ENCODE assay signal across 8 mouse cellular contexts in the genomic region with DNA sequence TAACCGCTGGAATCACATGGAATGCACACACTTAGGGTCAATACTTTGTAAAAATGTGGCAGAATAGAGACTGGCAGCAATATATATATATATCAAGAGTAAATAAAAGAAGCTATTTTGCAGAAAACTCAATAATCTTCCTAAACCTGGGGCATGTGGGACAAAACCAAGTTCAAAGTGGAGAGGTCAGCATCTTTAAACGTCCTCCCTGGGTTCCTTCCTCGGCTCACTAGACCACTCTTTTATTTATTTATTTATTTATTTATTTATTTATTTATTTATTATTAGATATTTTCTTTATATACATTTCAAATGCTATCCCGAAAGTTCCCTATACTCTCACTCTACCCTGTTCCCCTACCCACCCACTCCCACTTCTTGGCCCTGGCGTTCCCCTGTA.
DNase-seq lines count a peak whose midpoint lies in the region; ATAC-seq and TF ChIP-seq lines count a peak whose summit lies in the region.
"Not testable (repeated sequence)": the region's sequence is repeated elsewhere in the genome, so short reads cannot be mapped to it uniquely, and the experiment has no call there.

No protein-coding gene starts in this region.

- not testable (repeated sequence) for H3K4me3 ChIP-seq in embryonic facial prominence, embryonic 10.5 days; embryonic facial prominence, embryonic 14.5 days (ENCODE audit: low read depth, low read length); heart, embryonic 13.5 days; heart, postnatal 0 days (ENCODE audit: low read depth, low read length); kidney, embryonic 15.5 days (replicated peaks); limb, embryonic 11.5 days (ENCODE audit: low read depth, low read length); midbrain, embryonic 10.5 days; stomach, embryonic 16.5 days (replicated peaks; ENCODE audit: low read length)

- not testable (repeated sequence) for ATAC-seq in embryonic facial prominence, embryonic 14.5 days (ENCODE audit: low read depth); heart, embryonic 13.5 days (ENCODE audit: extremely low read depth, insufficient number of reproducible peaks, low FRiP score, low TSS enrichment); heart, postnatal 0 days (ENCODE audit: insufficient read depth, low read depth); stomach, embryonic 16.5 days (ENCODE audit: insufficient read depth, low FRiP score)
- ATAC-seq in kidney, embryonic 15.5 days (replicated peaks; ENCODE audit: low FRiP score): peak; percentile 54
- ATAC-seq in limb, embryonic 11.5 days (ENCODE audit: insufficient number of reproducible peaks, low FRiP score, low TSS enrichment, low read depth): peak; percentile 21; the same call in 1 of the 2 replicates

- H3K36me3 ChIP-seq in embryonic facial prominence, embryonic 10.5 days (replicated peaks); embryonic facial prominence, embryonic 14.5 days (ENCODE audit: control insufficient read depth, insufficient read depth, low read length); heart, embryonic 13.5 days; heart, postnatal 0 days (replicated peaks; ENCODE audit: control insufficient read depth, insufficient read depth, low read length); kidney, embryonic 15.5 days; limb, embryonic 11.5 days (ENCODE audit: control insufficient read depth, insufficient read depth, low read length); midbrain, embryonic 10.5 days; stomach, embryonic 16.5 days (ENCODE audit: control insufficient read depth, insufficient read depth, low read length): not testable (repeated sequence)

- TF ChIP-seq CTCF in heart, postnatal 0 days (IDR thresholded peaks at IDR 0.05; ENCODE audit: low read depth): not testable (repeated sequence)

- 82% methylated on average over 5 of the region's 5 CpGs for WGBS in embryonic facial prominence, embryonic 10.5 days
- WGBS in embryonic facial prominence, embryonic 14.5 days: 72% methylated on average over 5 of the region's 5 CpGs
- 72% methylated on average over 5 of the region's 5 CpGs for WGBS in heart, embryonic 13.5 days
- WGBS in heart, postnatal 0 days: 72% methylated on average over 5 of the region's 5 CpGs
- 66% methylated on average over 5 of the region's 5 CpGs for WGBS in kidney, embryonic 15.5 days
- 73% methylated on average over 5 of the region's 5 CpGs for WGBS in limb, embryonic 11.5 days
- 81% methylated on average over 5 of the region's 5 CpGs for WGBS in midbrain, embryonic 10.5 days
- 69% methylated on average over 5 of the region's 5 CpGs for WGBS in stomach, embryonic 16.5 days

- DNase-seq in embryonic facial prominence, embryonic 10.5 days (ENCODE audit: low spot score); embryonic facial prominence, embryonic 14.5 days (ENCODE audit: low spot score); heart, postnatal 0 days (ENCODE audit: low spot score); limb, embryonic 11.5 days (ENCODE audit: low spot score); midbrain, embryonic 10.5 days (ENCODE audit: low spot score): not testable (repeated sequence)

- not testable (repeated sequence) for TF ChIP-seq EP300 in heart, postnatal 0 days (IDR thresholded peaks at IDR 0.05; ENCODE audit: low read depth)

- 0 out of 2 replicates have a peak overlapping the region, but pooled peaks have one; percentile 57 for H3K27ac ChIP-seq in embryonic facial prominence, embryonic 10.5 days (replicated peaks)
- 0 out of 2 replicates have a peak overlapping the region, but pooled peaks have one; percentile 35 for H3K27ac ChIP-seq in embryonic facial prominence, embryonic 14.5 days (replicated peaks; ENCODE audit: low read depth, low read length)
- 0 out of 2 replicates have a peak overlapping the region, but pooled peaks have one; percentile 24 for H3K27ac ChIP-seq in heart, embryonic 13.5 days (replicated peaks)
- H3K27ac ChIP-seq in heart, postnatal 0 days (ENCODE audit: low read depth): peak overlapping the region; percentile 53; the same call in 1 of the 2 replicates
- peak overlapping the region; percentile 49 for H3K27ac ChIP-seq in kidney, embryonic 15.5 days
- not testable (repeated sequence) for H3K27ac ChIP-seq in limb, embryonic 11.5 days (replicated peaks; ENCODE audit: low read depth, low read length)
- H3K27ac ChIP-seq in midbrain, embryonic 10.5 days (replicated peaks): peak overlapping the region; percentile 76
- peak overlapping the region; percentile 51; the same call in 1 of the 2 replicates for H3K27ac ChIP-seq in stomach, embryonic 16.5 days (ENCODE audit: low read length)

- not testable (repeated sequence) for H3K9ac ChIP-seq in embryonic facial prominence, embryonic 14.5 days (ENCODE audit: low read depth, low read length); heart, embryonic 13.5 days; heart, postnatal 0 days (replicated peaks; ENCODE audit: low read depth, low read length); kidney, embryonic 15.5 days; limb, embryonic 11.5 days (ENCODE audit: low read length); stomach, embryonic 16.5 days (ENCODE audit: low read length)

- H3K27me3 ChIP-seq in embryonic facial prominence, embryonic 10.5 days (replicated peaks; ENCODE audit: low read depth, poor library complexity, severe bottlenecking); embryonic facial prominence, embryonic 14.5 days (replicated peaks; ENCODE audit: control insufficient read depth, insufficient read depth, low read length); heart, embryonic 13.5 days (replicated peaks); heart, postnatal 0 days (ENCODE audit: control insufficient read depth, insufficient read depth, low read length); kidney, embryonic 15.5 days; limb, embryonic 11.5 days (ENCODE audit: control insufficient read depth, insufficient read depth, low read length); midbrain, embryonic 10.5 days (ENCODE audit: low read depth, poor library complexity, severe bottlenecking); stomach, embryonic 16.5 days (ENCODE audit: control insufficient read depth, insufficient read depth, low read length): not testable (repeated sequence)

- H3K4me2 ChIP-seq in embryonic facial prominence, embryonic 14.5 days (ENCODE audit: low read depth, low read length): peak overlapping the region; percentile 2; the same call in 1 of the 2 replicates
- not testable (repeated sequence) for H3K4me2 ChIP-seq in heart, embryonic 13.5 days; heart, postnatal 0 days (ENCODE audit: low read depth, low read length); kidney, embryonic 15.5 days; limb, embryonic 11.5 days (ENCODE audit: low read depth, severe bottlenecking); stomach, embryonic 16.5 days (ENCODE audit: low read depth, low read length)

- H3K9me3 ChIP-seq in embryonic facial prominence, embryonic 10.5 days; embryonic facial prominence, embryonic 14.5 days (ENCODE audit: control insufficient read depth, low read length); heart, embryonic 13.5 days; heart, postnatal 0 days (replicated peaks; ENCODE audit: control insufficient read depth, low read length); kidney, embryonic 15.5 days (replicated peaks); limb, embryonic 11.5 days (ENCODE audit: control insufficient read depth, low read length); midbrain, embryonic 10.5 days (replicated peaks); stomach, embryonic 16.5 days (replicated peaks; ENCODE audit: control insufficient read depth, low read length): not testable (repeated sequence)

- H3K4me1 ChIP-seq in embryonic facial prominence, embryonic 10.5 days: peaks cover 16% of the 10 kb centered on the region
- H3K4me1 ChIP-seq in embryonic facial prominence, embryonic 14.5 days (ENCODE audit: control insufficient read depth, insufficient read depth, low read length); heart, embryonic 13.5 days; heart, postnatal 0 days (ENCODE audit: control insufficient read depth, insufficient read depth); kidney, embryonic 15.5 days; limb, embryonic 11.5 days (ENCODE audit: control insufficient read depth, insufficient read depth, low read length); stomach, embryonic 16.5 days (ENCODE audit: control insufficient read depth, insufficient read depth, low read length): not testable (repeated sequence)
- H3K4me1 ChIP-seq in midbrain, embryonic 10.5 days: peaks cover 22% of the 10 kb centered on the region
